Mouse (Mus musculus): ENCODE measurements around the gene Aar2.
"Not testable (repeated sequence)": the region's sequence is repeated elsewhere in the genome, so short reads cannot be mapped to it uniquely, and the experiment has no call there.

Gene Aar2

GRCm38 (mm10) chr2:156547123-156547891 lies at the start of gene Aar2:
Gene Aar2, plus strand, starts transcription at chr2:156547584.
- peak; percentile 83 for DNase-seq (ENCODE audit: low spot score)

- no peak for DNase-seq (ENCODE audit: low spot score)
Measured at GRCm38 (mm10) chr2:156497915-156498314, 49.5 kb upstream of the Aar2 start.

- DNase-seq (ENCODE audit: low spot score), result no peak
Measured at GRCm38 (mm10) chr2:156501025-156501424, 46.4 kb upstream of the Aar2 start.

GRCm38 (mm10) chr2:156505533-156505932 lies 41.9 kb upstream of the Aar2 start:
- no peak for DNase-seq (ENCODE audit: low spot score)

GRCm38 (mm10) chr2:156512028-156512427 lies 35.4 kb upstream of the Aar2 start:
- no peak for DNase-seq (ENCODE audit: low spot score)

GRCm38 (mm10) chr2:156512561-156512960 lies 34.8 kb upstream of the Aar2 start:
- no peak for DNase-seq (ENCODE audit: low spot score)

GRCm38 (mm10) chr2:156515102-156515501 lies 32.3 kb upstream of the Aar2 start:
- no peak for DNase-seq (ENCODE audit: low spot score)

- DNase-seq (ENCODE audit: low spot score), result peak; percentile 34
Measured at GRCm38 (mm10) chr2:156515565-156516185, 31.7 kb upstream of the Aar2 start.

GRCm38 (mm10) chr2:156516678-156517077 lies 30.7 kb upstream of the Aar2 start:
- not testable (repeated sequence) for DNase-seq (ENCODE audit: low spot score)

GRCm38 (mm10) chr2:156518306-156518705 lies 29.1 kb upstream of the Aar2 start:
- no peak for DNase-seq (ENCODE audit: low spot score)

- DNase-seq (ENCODE audit: low spot score), result no peak
Measured at GRCm38 (mm10) chr2:156519584-156519983, 27.8 kb upstream of the Aar2 start.

GRCm38 (mm10) chr2:156522994-156523393 lies 24.4 kb upstream of the Aar2 start:
- DNase-seq (ENCODE audit: low spot score), result no peak

GRCm38 (mm10) chr2:156524078-156524477 lies 23.3 kb upstream of the Aar2 start:
- DNase-seq (ENCODE audit: low spot score), result no peak

- peak; percentile 28 for DNase-seq (ENCODE audit: low spot score)
Measured at GRCm38 (mm10) chr2:156529726-156530125, 17.7 kb upstream of the Aar2 start.

- DNase-seq (ENCODE audit: low spot score), result no peak
Measured at GRCm38 (mm10) chr2:156533160-156533559, 14.2 kb upstream of the Aar2 start.

- DNase-seq (ENCODE audit: low spot score), result no peak
Measured at GRCm38 (mm10) chr2:156538817-156539555, 8.4 kb upstream of the Aar2 start.

- no peak for DNase-seq (ENCODE audit: low spot score)
Measured at GRCm38 (mm10) chr2:156540991-156541390, 6.4 kb upstream of the Aar2 start.

- no peak for DNase-seq (ENCODE audit: low spot score)
Measured at GRCm38 (mm10) chr2:156542410-156542809, 5.0 kb upstream of the Aar2 start.

- no peak for DNase-seq (ENCODE audit: low spot score)
Measured at GRCm38 (mm10) chr2:156543804-156544203, 3.6 kb upstream of the Aar2 start.

GRCm38 (mm10) chr2:156552421-156552820 lies 5.0 kb downstream of the Aar2 start:
- DNase-seq (ENCODE audit: low spot score), result no peak

- DNase-seq (ENCODE audit: low spot score), result no peak
Measured at GRCm38 (mm10) chr2:156561808-156562207, 14.4 kb downstream of the Aar2 start.

GRCm38 (mm10) chr2:156563557-156563956 lies 16.2 kb downstream of the Aar2 start:
- DNase-seq (ENCODE audit: low spot score), result no peak

- DNase-seq (ENCODE audit: low spot score), result no peak
Measured at GRCm38 (mm10) chr2:156566512-156566911, 19.1 kb downstream of the Aar2 start.

All from testis, postnatal 14 days (tissue).